Comparison of ENCODE assay signal across 33 mouse cellular contexts in genomic region chr5:115149675-115150459, GRCm38 (mm10). TPM values are rescaled to one million over a fixed set of nuclear protein-coding genes. Genes with fewer than 3 reads are reported as not detected.
A peak's percentile ranks its signal among the peaks of the same experiment; 100 is the strongest.
DNase-seq lines count a peak whose midpoint lies in the region; ATAC-seq and TF ChIP-seq lines count a peak whose summit lies in the region.
"Had no signal": no experiment of that assay in that cellular context is flagged by ENCODE, and none has a peak within 500 bp of the region (broad histone marks: within the 10 kb centered on the region; RNA-seq: fewer than 3 reads in every experiment).

No protein-coding gene starts in this region.

- no peaks in the 10 kb centered on the region for H3K27me3 ChIP-seq in kidney, adult 2 months (replicated peaks; ENCODE audit: control insufficient read depth, insufficient read depth, low read length)
- H3K27me3 ChIP-seq in liver, embryonic 16.5 days (ENCODE audit: control insufficient read depth, insufficient read depth, low read depth, low read length) = no peaks in the 10 kb centered on the region
- H3K27me3 ChIP-seq in liver, embryonic 12.5 days (replicated peaks) = no peaks in the 10 kb centered on the region
- H3K27me3 ChIP-seq: embryonic facial prominence, embryonic 12.5 days; heart, embryonic 13.5 days; hindbrain, embryonic 15.5 days; limb, embryonic 12.5 days had no signal

- DNase-seq in kidney, adult 2 months = peak; percentile 84
- DNase-seq in kidney, adult 11 months = no peak
- DNase-seq in heart, postnatal 10 days = no peak
- no peak for DNase-seq in urinary bladder, postnatal 25 days (ENCODE audit: low spot score)
- DNase-seq: cerebellum, adult 9-10 months; embryo, embryonic 11 days; gastrocnemius, postnatal 36 days; heart, postnatal 14 days; lung, adult 2 months; lung, postnatal 10 days; thymus, adult 2 months; thymus, postnatal 36 days had no signal

- ATAC-seq in liver, embryonic 16.5 days (ENCODE audit: low read depth) = peak; percentile 31; the same call in 1 of the 2 replicates
- no peak for ATAC-seq in liver, embryonic 12.5 days
- ATAC-seq in megakaryocyte, adult 5-6 weeks (ENCODE audit: poor library complexity, severe bottlenecking) = peak; percentile 85
- ATAC-seq: forebrain, embryonic 14.5 days; inflammation-experienced regulatory T-cells, adult 6 months; midbrain, embryonic 16.5 days had no signal

- peaks cover 6% of the 10 kb centered on the region; the same call in 1 of the 2 replicates for H3K36me3 ChIP-seq in kidney, adult 2 months (ENCODE audit: control insufficient read depth, insufficient read depth, low read length)
- peaks cover 35% of the 10 kb centered on the region for H3K36me3 ChIP-seq in liver, embryonic 16.5 days (ENCODE audit: control insufficient read depth, insufficient read depth)
- peaks cover 86% of the 10 kb centered on the region for H3K36me3 ChIP-seq in liver, embryonic 12.5 days

- no peaks in the 10 kb centered on the region for H3K9me3 ChIP-seq in liver, embryonic 16.5 days (replicated peaks; ENCODE audit: control insufficient read depth, low read length)
- H3K9me3 ChIP-seq in liver, embryonic 12.5 days (replicated peaks) = no peaks in the 10 kb centered on the region
- H3K9me3 ChIP-seq: embryonic facial prominence, embryonic 12.5 days; heart, embryonic 13.5 days; hindbrain, embryonic 10.5 days; hindbrain, embryonic 15.5 days; limb, embryonic 12.5 days had no signal

- TF ChIP-seq POLR2A in kidney, adult 2 months (IDR thresholded peaks at IDR 0.05; ENCODE audit: low read depth, low read length) = no peak

- no peak overlapping the region for H3K4me2 ChIP-seq in liver, embryonic 16.5 days (ENCODE audit: low read depth, low read length)
- no peak overlapping the region for H3K4me2 ChIP-seq in liver, embryonic 12.5 days
- H3K4me2 ChIP-seq: embryonic facial prominence, embryonic 12.5 days; heart, embryonic 13.5 days; hindbrain, embryonic 15.5 days; limb, embryonic 12.5 days; midbrain, embryonic 11.5 days had no signal

- H3K9ac ChIP-seq in liver, embryonic 16.5 days (ENCODE audit: low read depth, low read length) = no peak overlapping the region
- no peak overlapping the region for H3K9ac ChIP-seq in liver, embryonic 12.5 days
- H3K9ac ChIP-seq: embryonic facial prominence, embryonic 12.5 days; heart, embryonic 13.5 days; hindbrain, embryonic 15.5 days; limb, embryonic 12.5 days had no signal

- H3K27ac ChIP-seq in kidney, adult 2 months (ENCODE audit: insufficient read depth, low read depth, low read length) = peak overlapping the region; percentile 57
- H3K27ac ChIP-seq in liver, embryonic 16.5 days (ENCODE audit: low read length) = no peak overlapping the region
- H3K27ac ChIP-seq in liver, embryonic 12.5 days = no peak overlapping the region
- H3K27ac ChIP-seq: embryonic facial prominence, embryonic 12.5 days; heart, adult 2 months; heart, embryonic 13.5 days; hindbrain, embryonic 10.5 days; hindbrain, embryonic 15.5 days; layer of hippocampus, adult 2 months; left cerebral cortex, adult 2 months; limb, embryonic 12.5 days; macrophage had no signal

- no peak for TF ChIP-seq CTCF in kidney, adult 2 months (conservative IDR thresholded peaks at IDR 0.05; ENCODE audit: insufficient read depth, insufficient read length, low read depth, low read length)

- peaks cover 62% of the 10 kb centered on the region for H3K4me1 ChIP-seq in kidney, adult 2 months (ENCODE audit: control insufficient read depth, insufficient read depth, low read length)
- H3K4me1 ChIP-seq in liver, embryonic 16.5 days (ENCODE audit: control insufficient read depth, low read depth, low read length) = peaks cover 16% of the 10 kb centered on the region
- peaks cover 29% of the 10 kb centered on the region for H3K4me1 ChIP-seq in liver, embryonic 12.5 days

- intact Hi-C loops in heart, postnatal 10 days (cut with DNase I) = no loop called here

- no peak overlapping the region for H3K4me3 ChIP-seq in kidney, adult 2 months (ENCODE audit: insufficient read depth, low read depth, low read length)
- H3K4me3 ChIP-seq in liver, embryonic 16.5 days (ENCODE audit: low read depth, low read length) = no peak overlapping the region
- no peak overlapping the region for H3K4me3 ChIP-seq in liver, embryonic 12.5 days
- H3K4me3 ChIP-seq: embryonic facial prominence, embryonic 12.5 days; heart, adult 2 months; heart, embryonic 13.5 days; hindbrain, embryonic 10.5 days; hindbrain, embryonic 15.5 days; layer of hippocampus, adult 2 months; left cerebral cortex, adult 2 months; limb, embryonic 12.5 days had no signal

- 67% methylated on average over 14 of the region's 14 CpGs for WGBS in kidney, adult 2 months
- 75% methylated on average over 14 of the region's 14 CpGs for WGBS in liver, embryonic 16.5 days (ENCODE audit: insufficient replicate concordance)
- WGBS in liver, embryonic 12.5 days (ENCODE audit: insufficient replicate concordance) = 82% methylated on average over 14 of the region's 14 CpGs

RNA-seq across cellular contexts. Expression of gene Mlec, which starts 8.1 kb away (rescaled TPM):
- 202 and 209 TPM in 2 replicates for polyA plus RNA-seq in kidney, adult 2 months (2012; rRNA removed)
- polyA plus RNA-seq in liver, embryonic 16.5 days (2015; fragmentation: Nextera tagmentation; extraction: Ambion mirVana) = 16.6 and 19.4 TPM in 2 replicates
- 46.8 and 49.2 TPM in 2 replicates for polyA plus RNA-seq in liver, embryonic 12.5 days (2016; fragmentation: Nextera tagmentation; extraction: Ambion mirVana)
- total RNA-seq in megakaryocyte, adult 5-6 weeks (2015) = 76.4 and 97.7 TPM in 2 replicates
- 117 and 118 TPM in 2 replicates for total RNA-seq in megakaryocyte, adult 5-6 weeks (2017)
- total RNA-seq in heart, postnatal 10 days (2021) = 10 to 100 TPM; 72.9 to 85.0 TPM

RNA-seq across cellular contexts. Expression of gene Unc119b, which starts 15.1 kb away (rescaled TPM):
- polyA plus RNA-seq in kidney, adult 2 months (2012; rRNA removed) = 138 and 141 TPM in 2 replicates
- 7.7 and 8.1 TPM in 2 replicates for polyA plus RNA-seq in liver, embryonic 16.5 days (2015; fragmentation: Nextera tagmentation; extraction: Ambion mirVana)
- polyA plus RNA-seq in liver, embryonic 12.5 days (2016; fragmentation: Nextera tagmentation; extraction: Ambion mirVana) = 16.1 and 17.6 TPM in 2 replicates
- total RNA-seq in megakaryocyte, adult 5-6 weeks (2015) = 12.5 and 14.0 TPM in 2 replicates
- 13.3 and 19.9 TPM in 2 replicates for total RNA-seq in megakaryocyte, adult 5-6 weeks (2017)
- total RNA-seq in heart, postnatal 10 days (2021) = 10 to 100 TPM; 23.8 TPM

RNA-seq across cellular contexts. Expression of gene Acads, which starts 30.7 kb away (rescaled TPM):
- 220 and 241 TPM in 2 replicates for polyA plus RNA-seq in kidney, adult 2 months (2012; rRNA removed)
- 48.8 and 54.2 TPM in 2 replicates for polyA plus RNA-seq in liver, embryonic 16.5 days (2015; fragmentation: Nextera tagmentation; extraction: Ambion mirVana)
- polyA plus RNA-seq in liver, embryonic 12.5 days (2016; fragmentation: Nextera tagmentation; extraction: Ambion mirVana) = 43.9 and 51.1 TPM in 2 replicates
- 13.5 and 15.2 TPM in 2 replicates for total RNA-seq in megakaryocyte, adult 5-6 weeks (2015)
- 13.0 and 17.4 TPM in 2 replicates for total RNA-seq in megakaryocyte, adult 5-6 weeks (2017)
- total RNA-seq in heart, postnatal 10 days (2021) = 100 to 1,000 TPM; 198 to 202 TPM

RNA-seq across cellular contexts. Expression of gene Cabp1, which starts 44.3 kb away (rescaled TPM):
- polyA plus RNA-seq in kidney, adult 2 months (2012; rRNA removed) = 1.7 and 2.6 TPM in 2 replicates
- 0.13 and 0.19 TPM in 2 replicates for polyA plus RNA-seq in liver, embryonic 16.5 days (2015; fragmentation: Nextera tagmentation; extraction: Ambion mirVana)
- 0.20 and 0.36 TPM in 2 replicates for polyA plus RNA-seq in liver, embryonic 12.5 days (2016; fragmentation: Nextera tagmentation; extraction: Ambion mirVana)
- not detected in 2 replicates for total RNA-seq in megakaryocyte, adult 5-6 weeks (2015)
- total RNA-seq in megakaryocyte, adult 5-6 weeks (2017) = not detected in 2 replicates
- total RNA-seq in heart, postnatal 10 days (2021) = 1 to 10 TPM; 6.4 to 6.6 TPM
- polyA plus RNA-seq: CD4-positive, CD25-positive, alpha-beta regulatory T cell, adult 4 months; inflammation-experienced regulatory T-cells, adult 6 months; macrophage had no signal

RNA-seq across cellular contexts. Expression of gene Gm10401, which starts 51.8 kb away (rescaled TPM):
- polyA plus RNA-seq in kidney, adult 2 months (2012; rRNA removed) = not detected in 2 replicates
- 8.1 and 8.5 TPM in 2 replicates for polyA plus RNA-seq in liver, embryonic 16.5 days (2015; fragmentation: Nextera tagmentation; extraction: Ambion mirVana)
- 12.2 and 15.1 TPM in 2 replicates for polyA plus RNA-seq in liver, embryonic 12.5 days (2016; fragmentation: Nextera tagmentation; extraction: Ambion mirVana)
- not detected in 2 replicates for total RNA-seq in megakaryocyte, adult 5-6 weeks (2015)
- not detected in 2 replicates for total RNA-seq in megakaryocyte, adult 5-6 weeks (2017)
- not detected for total RNA-seq in heart, postnatal 10 days (2021)
- total RNA-seq: adrenal gland, adult 18-20 months; gastrocnemius, postnatal 36 days; heart, adult 2 months; heart, postnatal 14 days; layer of hippocampus, adult 2 months; layer of hippocampus, postnatal 14 days; left cerebral cortex, adult 2 months; left cerebral cortex, postnatal 25 days; liver, adult 2 months had no signal
- polyA plus RNA-seq: heart, adult 2 months; lung, adult 2 months; thymus, adult 2 months had no signal
